Mouse (Mus musculus): ENCODE measurements around the gene 9330161L09Rik. TPM values are rescaled to one million over a fixed set of nuclear protein-coding genes. Genes with fewer than 3 reads are reported as not detected.
"Not testable (repeated sequence)": the region's sequence is repeated elsewhere in the genome, so short reads cannot be mapped to it uniquely, and the experiment has no call there.

The 9330161L09Rik gene
- 1.2 and 4.7 TPM in 2 replicates for total RNA-seq (2017)

- no peak for ATAC-seq (replicated peaks in 1 of 2; ENCODE audit: insufficient read depth in 1 of 2, low FRiP score in 2 of 2, low TSS enrichment in 1 of 2, low read depth in 1 of 2, poor library complexity in 2 of 2, severe bottlenecking in 2 of 2)
Observed at GRCm38 (mm10) chr12:103407720-103408119, at the start of gene 9330161L09Rik. 9330161L09Rik (minus strand) TSS chr12:103407820.

- no peak for ATAC-seq (replicated peaks in 1 of 2; ENCODE audit: insufficient read depth in 1 of 2, low FRiP score in 2 of 2, low TSS enrichment in 1 of 2, low read depth in 1 of 2, poor library complexity in 2 of 2, severe bottlenecking in 2 of 2)
Observed at GRCm38 (mm10) chr12:103457140-103457539, 49.5 kb upstream of the 9330161L09Rik start, which contains the start of gene Ifi27l2b. Ifi27l2b (minus strand) TSS chr12:103457223.

- not testable (repeated sequence) for ATAC-seq (replicated peaks in 1 of 2; ENCODE audit: insufficient read depth in 1 of 2, low FRiP score in 2 of 2, low TSS enrichment in 1 of 2, low read depth in 1 of 2, poor library complexity in 2 of 2, severe bottlenecking in 2 of 2)
Observed at GRCm38 (mm10) chr12:103456727-103457126, 49.1 kb upstream of the 9330161L09Rik start.

- ATAC-seq (replicated peaks in 1 of 2; ENCODE audit: insufficient read depth in 1 of 2, low FRiP score in 2 of 2, low TSS enrichment in 1 of 2, low read depth in 1 of 2, poor library complexity in 2 of 2, severe bottlenecking in 2 of 2): no peak
Observed at GRCm38 (mm10) chr12:103453361-103453760, 45.7 kb upstream of the 9330161L09Rik start.

- no peak for ATAC-seq (replicated peaks in 1 of 2; ENCODE audit: insufficient read depth in 1 of 2, low FRiP score in 2 of 2, low TSS enrichment in 1 of 2, low read depth in 1 of 2, poor library complexity in 2 of 2, severe bottlenecking in 2 of 2)
Observed at GRCm38 (mm10) chr12:103445060-103445459, 37.4 kb upstream of the 9330161L09Rik start.

GRCm38 (mm10) chr12:103444261-103444660 is 36.6 kb upstream of the 9330161L09Rik start:
- ATAC-seq (replicated peaks in 1 of 2; ENCODE audit: insufficient read depth in 1 of 2, low FRiP score in 2 of 2, low TSS enrichment in 1 of 2, low read depth in 1 of 2, poor library complexity in 2 of 2, severe bottlenecking in 2 of 2): not testable (repeated sequence)

- peak; percentile 79 to 84 for ATAC-seq (replicated peaks in 1 of 2; ENCODE audit: insufficient read depth in 1 of 2, low FRiP score in 2 of 2, low TSS enrichment in 1 of 2, low read depth in 1 of 2, poor library complexity in 2 of 2, severe bottlenecking in 2 of 2)
Observed at GRCm38 (mm10) chr12:103443524-103443923, 35.9 kb upstream of the 9330161L09Rik start, which contains the start of gene Ifi27l2a. Ifi27l2a (minus strand) TSS chr12:103443680.

- no peak for ATAC-seq (replicated peaks in 1 of 2; ENCODE audit: insufficient read depth in 1 of 2, low FRiP score in 2 of 2, low TSS enrichment in 1 of 2, low read depth in 1 of 2, poor library complexity in 2 of 2, severe bottlenecking in 2 of 2)
Observed at GRCm38 (mm10) chr12:103437601-103438000, 30.0 kb upstream of the 9330161L09Rik start.

- ATAC-seq (replicated peaks in 1 of 2; ENCODE audit: insufficient read depth in 1 of 2, low FRiP score in 2 of 2, low TSS enrichment in 1 of 2, low read depth in 1 of 2, poor library complexity in 2 of 2, severe bottlenecking in 2 of 2): no peak
Observed at GRCm38 (mm10) chr12:103434861-103435260, 27.2 kb upstream of the 9330161L09Rik start.

GRCm38 (mm10) chr12:103433986-103434731 is 26.5 kb upstream of the 9330161L09Rik start, which contains the start of gene Ifi27:
Ifi27 (plus strand) TSS chr12:103434211.
- peak; percentile 92 to 95 for ATAC-seq (replicated peaks in 1 of 2; ENCODE audit: insufficient read depth in 1 of 2, low FRiP score in 2 of 2, low TSS enrichment in 1 of 2, low read depth in 1 of 2, poor library complexity in 2 of 2, severe bottlenecking in 2 of 2)

GRCm38 (mm10) chr12:103433430-103433829 is 25.8 kb upstream of the 9330161L09Rik start:
- no peak for ATAC-seq (replicated peaks in 1 of 2; ENCODE audit: insufficient read depth in 1 of 2, low FRiP score in 2 of 2, low TSS enrichment in 1 of 2, low read depth in 1 of 2, poor library complexity in 2 of 2, severe bottlenecking in 2 of 2)

GRCm38 (mm10) chr12:103426710-103427109 is 19.1 kb upstream of the 9330161L09Rik start:
- no peak for ATAC-seq (replicated peaks in 1 of 2; ENCODE audit: insufficient read depth in 1 of 2, low FRiP score in 2 of 2, low TSS enrichment in 1 of 2, low read depth in 1 of 2, poor library complexity in 2 of 2, severe bottlenecking in 2 of 2)

GRCm38 (mm10) chr12:103425729-103426470 is 18.3 kb upstream of the 9330161L09Rik start, which contains the start of gene Ddx24:
Ddx24 (minus strand) TSS chr12:103425830.
- ATAC-seq (replicated peaks in 1 of 2; ENCODE audit: insufficient read depth in 1 of 2, low FRiP score in 2 of 2, low TSS enrichment in 1 of 2, low read depth in 1 of 2, poor library complexity in 2 of 2, severe bottlenecking in 2 of 2): peak; percentile 100

GRCm38 (mm10) chr12:103425016-103425728 is 17.6 kb upstream of the 9330161L09Rik start:
- peak in 1 of 2 experiments; percentile 18; a peak in 2 of 4 replicates for ATAC-seq (replicated peaks in 1 of 2; ENCODE audit: insufficient read depth in 1 of 2, low FRiP score in 2 of 2, low TSS enrichment in 1 of 2, low read depth in 1 of 2, poor library complexity in 2 of 2, severe bottlenecking in 2 of 2)

GRCm38 (mm10) chr12:103408144-103408543 is 524 bp upstream of the 9330161L09Rik start:
- no peak for ATAC-seq (replicated peaks in 1 of 2; ENCODE audit: insufficient read depth in 1 of 2, low FRiP score in 2 of 2, low TSS enrichment in 1 of 2, low read depth in 1 of 2, poor library complexity in 2 of 2, severe bottlenecking in 2 of 2)

GRCm38 (mm10) chr12:103404131-103404530 is 3.5 kb downstream of the 9330161L09Rik start:
- no peak for ATAC-seq (replicated peaks in 1 of 2; ENCODE audit: insufficient read depth in 1 of 2, low FRiP score in 2 of 2, low TSS enrichment in 1 of 2, low read depth in 1 of 2, poor library complexity in 2 of 2, severe bottlenecking in 2 of 2)

- ATAC-seq (replicated peaks in 1 of 2; ENCODE audit: insufficient read depth in 1 of 2, low FRiP score in 2 of 2, low TSS enrichment in 1 of 2, low read depth in 1 of 2, poor library complexity in 2 of 2, severe bottlenecking in 2 of 2): no peak
Observed at GRCm38 (mm10) chr12:103396751-103397150, 10.9 kb downstream of the 9330161L09Rik start.
